Mouse (Mus musculus) frontal cortex, adult 2 months (tissue): ENCODE results near the gene Evi5. TPM values are rescaled to one million over a fixed set of nuclear protein-coding genes. Genes with fewer than 3 reads are reported as not detected.
A peak's percentile ranks its signal among the peaks of the same experiment; 100 is the strongest.

Source experiments
- DNase-seq, 2 experiments: peaks; one replicate each; pipeline ENCODE4 v3.0.0; 2022; ENCODE audit warnings: low spot score in 1 of 2; ENCODE audit errors: extremely low spot score in 1 of 2
- polyA plus RNA-seq: library from polyadenylated mRNA; depleted of rRNA; stranded (reverse); fragments of >200 nt; gene quantifications from 2 replicates; pipeline ENCODE4 v1.2.3, GENCODE M21; 2012

The Evi5 gene
- polyA plus RNA-seq, 1 experiment: 71.1 TPM

DNA sequence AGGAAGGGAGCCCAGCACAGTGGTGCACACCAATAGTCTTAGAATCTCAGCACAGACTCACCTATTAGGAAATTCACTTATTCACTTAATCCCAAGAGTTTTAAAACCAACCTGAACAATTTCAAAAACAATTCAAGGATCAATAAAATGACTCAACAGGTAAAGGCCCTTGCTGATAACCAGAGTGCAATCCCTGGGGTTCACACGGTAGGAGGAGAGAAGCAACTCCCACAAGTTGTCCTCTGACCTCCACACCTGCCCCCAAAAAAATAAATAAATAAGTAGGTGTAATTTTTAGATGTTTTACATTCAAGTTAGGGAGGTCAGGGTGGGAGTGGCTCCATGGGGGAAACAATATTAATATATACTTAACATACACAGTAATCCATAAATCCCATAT lies 52.4 kb downstream of the Evi5 start:
- no peak for DNase-seq

DNA sequence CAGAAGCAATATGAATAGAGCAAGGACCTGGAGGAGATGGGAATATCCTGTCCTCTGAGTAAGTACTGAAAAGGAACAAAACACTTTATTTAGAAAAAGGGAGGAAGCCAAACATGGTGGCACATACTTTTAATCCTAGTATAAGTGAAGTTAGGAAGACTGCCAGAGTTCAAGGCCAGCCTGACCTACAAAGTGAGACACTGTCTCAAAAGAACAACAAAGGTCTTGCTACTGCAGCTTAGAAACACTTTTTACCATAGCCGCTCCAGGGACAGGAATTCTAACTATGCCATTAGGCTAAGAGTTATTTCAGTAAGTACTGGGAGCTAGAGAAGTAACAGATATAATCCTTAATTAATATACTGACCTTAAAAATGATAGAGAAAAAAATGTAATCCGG lies 60.3 kb downstream of the Evi5 start:
- DNase-seq: no peak

DNA sequence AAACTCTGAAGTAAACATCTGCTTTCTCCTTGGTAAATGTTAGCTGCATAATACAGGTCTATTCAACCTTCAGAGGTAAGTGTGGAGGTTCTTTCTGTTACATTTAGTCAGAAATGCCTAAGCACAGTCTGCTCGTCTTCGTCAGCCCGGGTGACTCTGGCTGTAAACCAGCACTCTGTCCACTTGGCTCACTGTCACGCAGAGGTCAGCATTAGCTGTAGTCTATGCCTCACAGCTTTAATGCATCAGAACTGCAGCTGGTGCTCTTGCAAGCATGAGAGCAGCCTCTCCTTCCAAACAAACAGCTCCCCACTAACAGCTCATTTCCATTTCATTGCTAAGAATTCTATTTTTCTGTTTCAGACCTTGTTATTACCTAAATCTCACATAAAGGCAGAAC lies 67.4 kb downstream of the Evi5 start:
- DNase-seq: no peak

DNA sequence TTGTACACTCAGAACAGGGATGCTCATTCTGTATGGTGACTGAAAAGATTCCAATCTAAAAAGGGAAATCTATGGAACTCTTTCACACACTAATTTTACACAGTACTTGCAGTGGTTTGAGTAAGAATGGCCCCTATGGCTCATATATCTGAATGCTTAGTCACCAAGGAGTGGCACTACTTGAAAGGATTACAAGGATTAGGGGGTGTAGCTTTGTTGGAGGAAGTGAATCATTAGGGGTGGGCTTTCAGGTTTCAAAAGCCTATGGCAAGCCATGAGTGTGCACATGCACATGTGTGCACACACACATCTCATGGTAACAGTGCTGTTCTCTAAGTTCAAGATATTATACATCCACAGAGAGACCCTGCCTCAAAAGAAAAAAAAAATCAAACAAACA lies 72.3 kb downstream of the Evi5 start:
- no peak for DNase-seq

DNA sequence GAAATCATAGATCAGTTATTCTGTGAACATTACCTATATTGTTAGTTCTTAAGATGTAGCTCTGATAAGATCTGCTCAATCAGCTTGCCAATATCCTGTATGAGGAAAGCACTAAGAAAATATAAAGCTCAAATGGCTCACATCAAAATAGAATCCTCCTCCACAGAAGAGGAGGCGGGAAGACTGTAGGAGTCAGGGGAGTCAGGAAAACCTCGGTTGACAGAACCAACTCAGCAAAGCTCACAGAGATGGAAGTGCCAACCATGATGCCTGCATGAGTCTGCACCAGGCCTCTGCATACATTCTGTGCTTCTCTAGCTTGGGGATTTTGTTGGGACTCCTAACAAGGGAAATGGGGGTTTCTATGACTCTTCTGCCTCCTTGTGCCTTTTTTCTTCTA lies 73.7 kb downstream of the Evi5 start:
- DNase-seq: peak in 1 of 2 experiments; percentile 27

DNA sequence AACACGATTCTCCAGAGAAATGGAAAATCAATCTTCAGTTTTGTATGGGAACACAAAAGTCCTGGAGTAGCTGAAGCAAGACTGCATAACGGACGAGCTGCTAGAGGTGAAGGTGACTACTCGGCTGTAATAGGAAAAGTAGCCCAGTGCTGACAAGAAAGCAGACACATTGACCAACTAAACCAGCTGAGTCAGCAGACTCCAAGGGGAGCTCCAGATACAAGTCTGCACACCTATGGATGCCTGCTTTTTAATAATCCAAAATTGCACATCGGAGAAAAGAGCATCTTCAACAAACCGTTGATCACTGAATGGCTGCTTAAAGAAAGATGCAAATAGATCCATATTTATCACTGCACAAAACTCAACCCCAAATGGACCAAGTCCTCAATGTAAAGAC lies 76.6 kb downstream of the Evi5 start:
- DNase-seq: no peak

DNA sequence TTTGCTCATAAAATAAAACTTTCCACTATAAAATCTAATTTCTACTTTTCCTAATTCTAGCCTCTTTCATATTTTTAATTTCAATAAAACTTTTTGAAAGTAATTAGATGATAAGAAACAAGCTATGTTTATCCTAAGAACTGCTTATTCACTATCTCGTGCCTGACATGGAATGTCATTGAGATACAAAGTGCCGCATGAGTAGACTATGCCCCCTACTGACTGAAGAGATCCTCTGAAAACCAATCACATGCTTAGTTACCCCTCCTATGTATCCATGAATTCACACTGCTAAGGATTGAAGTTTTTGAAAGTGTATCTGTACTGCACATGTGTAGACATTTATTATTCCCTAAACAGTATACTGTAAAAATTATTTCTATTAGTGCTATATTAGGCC lies 81.0 kb downstream of the Evi5 start:
- no peak for DNase-seq

DNA sequence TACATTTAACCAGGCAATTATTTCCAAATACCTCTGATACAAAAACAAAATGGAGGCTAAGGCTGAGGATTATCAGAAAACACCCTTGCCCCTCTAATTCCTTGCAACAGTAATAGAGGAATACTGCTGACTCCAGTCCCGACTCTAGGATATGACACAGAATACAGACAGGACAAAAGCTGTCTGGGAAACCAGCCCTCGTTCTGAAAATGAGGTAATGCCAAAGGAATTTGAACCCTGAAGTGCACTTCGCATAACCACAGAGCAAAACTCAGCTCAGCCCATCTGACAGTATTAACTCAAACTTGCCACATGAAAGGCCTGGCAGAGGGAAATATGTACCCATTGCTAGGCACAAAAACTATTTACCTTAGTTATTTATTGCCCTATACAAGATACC lies 81.6 kb downstream of the Evi5 start:
- DNase-seq: no peak

DNA sequence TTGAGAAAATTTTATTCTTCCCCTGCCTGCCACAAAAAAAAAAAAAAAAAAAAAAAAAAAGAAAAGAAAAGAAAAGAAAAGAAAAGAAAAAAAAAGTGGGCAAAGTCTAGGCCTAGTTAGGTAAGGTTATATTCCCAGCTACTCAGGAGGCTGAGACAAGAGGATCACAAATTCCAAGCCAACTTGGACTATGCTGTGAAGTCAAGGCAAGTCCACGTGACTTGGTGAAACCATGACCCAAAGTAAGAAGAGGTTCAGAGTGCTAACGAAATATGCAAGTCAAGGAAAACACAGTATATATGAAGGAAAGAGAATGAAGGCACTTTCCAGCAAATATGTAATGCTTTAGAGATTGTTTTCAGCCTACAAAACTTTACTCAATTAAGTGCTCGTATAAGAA lies 82.4 kb downstream of the Evi5 start:
- no peak for DNase-seq

DNA sequence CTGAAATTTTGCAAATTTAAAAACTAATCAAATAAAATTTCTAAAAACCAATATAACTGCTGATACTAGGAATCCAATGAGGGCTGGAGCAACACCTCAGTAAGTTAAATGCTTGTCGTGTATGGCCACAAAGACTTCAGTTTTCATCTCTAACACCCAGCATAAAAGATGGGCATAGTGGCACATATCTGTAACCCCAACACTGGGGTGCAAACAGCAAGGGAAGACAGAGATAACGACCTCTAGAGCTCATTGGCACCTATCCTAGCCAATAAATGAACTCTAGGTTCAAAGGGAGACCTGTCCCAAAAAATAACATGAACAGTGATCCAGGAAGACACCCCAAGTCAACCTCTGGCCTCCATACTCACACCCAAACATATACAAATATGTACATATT lies 82.9 kb downstream of the Evi5 start:
- no peak for DNase-seq

DNA sequence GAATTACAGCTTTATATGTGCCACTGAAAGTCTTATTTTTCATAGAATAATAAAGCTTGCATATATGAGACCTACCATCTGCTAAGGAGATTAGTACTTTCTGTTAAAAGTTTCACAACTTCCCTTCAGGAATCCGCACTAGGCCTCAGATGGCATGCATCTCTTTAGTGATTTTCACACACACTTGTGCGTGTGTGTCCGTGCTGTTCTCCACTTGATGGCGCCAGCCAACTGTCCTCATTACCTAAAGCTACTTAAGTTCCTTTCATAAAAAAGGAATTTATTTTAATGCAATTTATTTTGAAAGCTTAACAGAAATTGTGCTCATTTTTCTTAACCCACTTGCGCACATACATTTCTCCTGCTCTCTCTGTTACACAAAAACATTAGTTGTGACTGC lies 85.4 kb downstream of the Evi5 start:
- DNase-seq: no peak

DNA sequence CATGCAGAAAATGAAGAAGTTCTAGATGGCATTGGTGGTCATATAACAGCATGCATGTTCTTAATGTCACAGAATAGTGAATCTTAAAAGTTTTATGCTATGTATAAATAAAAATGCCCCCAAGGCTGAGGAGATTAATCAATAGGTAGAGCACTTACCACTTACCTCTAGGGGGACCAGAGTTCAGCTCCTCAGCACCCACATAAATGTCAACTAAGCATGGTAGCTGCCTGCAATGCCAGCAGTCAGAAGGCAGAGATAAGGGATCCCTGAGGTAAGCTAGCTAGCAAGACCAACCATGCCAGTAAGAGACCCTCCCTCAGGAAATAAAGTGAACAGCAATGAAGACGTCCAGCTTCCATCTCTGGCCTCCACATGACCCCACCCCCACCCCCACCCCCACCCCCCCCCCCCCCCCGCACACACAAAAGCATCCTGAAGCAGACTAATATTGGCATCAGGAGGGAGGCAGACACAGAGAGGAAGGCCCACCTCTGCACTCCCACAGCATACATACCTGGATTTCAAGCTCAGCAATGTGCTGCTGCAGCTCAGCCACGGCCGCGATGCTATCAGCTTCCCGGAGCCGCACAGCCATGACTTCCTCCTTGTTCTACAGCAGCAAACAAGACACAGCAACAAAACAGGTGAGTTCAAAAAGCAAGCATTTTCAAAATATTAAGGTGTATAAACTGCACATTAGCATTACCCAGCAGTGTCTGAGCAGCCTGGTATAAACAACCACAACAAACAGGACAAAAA lies 87.0 kb downstream of the Evi5 start:
- no peak for DNase-seq

DNA sequence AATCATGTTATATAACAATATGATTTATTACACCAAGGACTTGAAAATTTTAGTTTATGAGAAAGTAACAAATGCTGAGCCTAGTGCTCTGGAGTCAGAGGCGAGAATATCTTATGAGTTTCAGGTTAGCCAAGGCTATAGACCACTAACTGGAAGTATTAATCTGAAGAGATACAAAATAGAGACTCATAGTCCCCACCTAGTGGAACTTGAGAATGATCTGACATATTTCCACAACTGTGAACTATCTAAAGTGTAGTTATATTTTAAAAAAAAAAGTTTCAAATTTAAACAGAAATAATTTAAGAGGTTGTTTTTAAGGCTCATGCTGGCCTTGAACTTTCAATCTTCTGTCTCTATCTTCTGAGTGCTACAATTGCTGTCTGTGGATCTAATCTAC lies 92.5 kb downstream of the Evi5 start:
- DNase-seq: no peak

DNA sequence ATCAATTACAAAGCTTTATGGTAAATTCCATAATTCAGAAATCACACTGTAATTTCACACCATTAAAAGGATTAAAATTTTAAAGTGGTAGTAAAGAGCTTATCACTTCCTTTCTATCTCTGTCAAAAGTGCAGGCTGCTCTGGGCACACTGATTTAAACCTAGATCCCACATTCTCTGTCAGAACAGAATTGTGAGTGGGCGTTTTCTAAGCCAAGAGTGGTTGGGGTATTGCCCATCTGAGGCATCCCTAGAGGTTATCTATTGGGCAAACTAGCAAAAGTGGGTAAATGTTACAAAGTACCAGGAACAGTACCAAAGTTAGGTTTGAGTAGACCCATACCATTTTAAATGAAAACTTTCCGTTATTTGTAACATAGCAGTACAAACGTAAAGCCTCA lies 96.1 kb downstream of the Evi5 start:
- no peak for DNase-seq

DNA sequence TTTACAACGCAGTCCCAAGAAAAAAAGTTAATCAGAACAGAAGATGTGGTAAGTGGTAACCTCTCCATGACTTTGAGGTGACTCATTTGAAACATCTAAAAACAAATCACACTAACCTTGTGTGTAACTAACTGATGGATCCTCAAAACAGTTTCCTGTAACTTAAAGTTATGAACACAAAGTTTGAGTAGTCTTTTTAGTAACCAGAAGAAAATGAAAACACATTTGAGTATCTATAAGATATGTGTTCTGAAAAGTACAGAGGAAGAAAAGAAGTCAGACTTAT lies 97.4 kb downstream of the Evi5 start:
- no peak for DNase-seq

DNA sequence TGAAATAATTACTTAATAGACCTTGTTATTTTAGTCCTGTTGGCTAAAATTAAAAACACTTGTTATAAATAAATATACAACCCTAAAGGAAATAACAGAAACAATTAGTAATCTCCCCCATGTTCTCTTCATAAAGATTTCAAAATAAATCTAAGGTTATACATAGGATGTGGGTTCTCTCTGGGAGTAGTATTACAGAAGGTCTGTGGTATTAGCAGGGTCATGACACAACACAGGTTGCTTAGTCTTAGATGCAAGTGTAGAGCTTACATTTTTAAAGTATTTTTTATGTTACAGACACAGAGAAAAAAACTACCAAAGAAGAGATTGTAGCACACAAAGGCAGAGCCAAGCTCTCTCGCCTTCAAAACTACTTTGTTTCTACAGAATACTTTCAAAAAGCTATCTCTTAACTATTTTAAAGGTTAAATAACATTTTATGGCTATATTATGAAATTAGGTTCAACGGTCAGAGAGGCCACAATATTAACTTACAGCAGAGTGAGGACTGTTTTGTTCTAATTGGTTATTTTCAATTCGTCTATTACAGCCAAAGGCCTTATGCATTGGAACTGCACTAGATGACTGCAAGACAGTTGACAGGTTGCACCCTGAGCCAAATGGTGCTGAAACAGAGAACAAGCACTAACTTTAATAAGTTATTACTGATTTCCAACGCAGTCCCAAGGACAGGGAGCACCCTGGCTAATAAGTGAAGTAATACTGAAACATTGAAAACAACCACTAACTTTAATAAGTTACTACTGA lies 97.9 kb downstream of the Evi5 start:
- DNase-seq: no peak

DNA sequence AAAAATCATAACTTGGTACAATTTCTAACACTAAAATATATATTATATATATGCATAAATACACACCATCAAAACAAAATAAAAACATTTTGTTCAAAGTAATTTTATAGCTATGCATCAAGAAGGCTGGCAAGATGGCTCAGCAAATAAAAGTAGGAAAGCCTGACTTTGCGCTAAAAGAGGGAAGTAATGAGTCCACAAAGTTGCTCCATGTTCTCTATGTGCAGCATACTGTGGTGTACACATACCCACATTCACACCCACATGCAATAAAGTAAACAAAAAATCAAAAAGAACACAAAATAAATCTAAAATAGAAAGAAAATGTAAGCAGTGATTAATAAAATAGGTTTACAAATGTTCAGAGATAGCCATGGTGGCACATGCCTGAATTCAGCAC lies 99.0 kb downstream of the Evi5 start:
- no peak for DNase-seq

DNA sequence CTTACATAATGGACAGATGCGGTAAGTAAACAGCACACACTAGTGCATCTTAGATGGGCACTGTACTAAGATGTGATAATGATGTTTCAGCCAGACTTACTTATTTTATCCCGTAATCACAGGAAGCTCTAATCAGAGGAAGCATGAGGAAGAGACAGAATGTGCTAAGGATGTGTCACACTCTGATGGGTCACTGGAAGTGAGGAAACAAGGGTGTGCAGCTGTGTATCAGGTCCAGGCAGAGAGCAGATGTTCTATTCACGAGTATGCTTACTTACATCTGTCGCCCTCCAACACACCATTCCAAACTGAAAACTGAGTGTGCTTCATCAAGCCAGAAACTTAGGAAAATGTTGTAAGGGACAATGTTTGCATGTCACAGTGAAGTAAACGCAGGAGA lies 102.9 kb downstream of the Evi5 start:
- DNase-seq: peak in 1 of 2 experiments; percentile 12

DNA sequence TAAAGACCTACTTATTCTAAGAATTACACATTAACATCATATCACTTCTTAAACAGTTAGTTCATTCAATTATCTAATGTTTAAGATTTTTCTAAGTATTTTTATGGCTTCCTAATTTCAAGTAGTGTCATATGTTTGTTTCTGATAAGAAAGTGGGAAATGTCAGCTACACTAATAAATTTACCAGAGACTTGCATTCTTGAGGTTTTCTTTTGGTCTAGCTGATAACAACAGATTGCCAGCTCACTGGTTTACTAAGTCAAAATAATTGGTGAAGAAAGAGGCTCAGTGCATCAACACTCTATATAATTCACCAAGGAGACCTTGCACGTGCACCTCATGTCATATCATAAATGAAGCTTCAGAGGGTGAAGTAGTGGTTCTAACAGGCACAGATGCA lies 106.7 kb downstream of the Evi5 start:
- no peak for DNase-seq

DNA sequence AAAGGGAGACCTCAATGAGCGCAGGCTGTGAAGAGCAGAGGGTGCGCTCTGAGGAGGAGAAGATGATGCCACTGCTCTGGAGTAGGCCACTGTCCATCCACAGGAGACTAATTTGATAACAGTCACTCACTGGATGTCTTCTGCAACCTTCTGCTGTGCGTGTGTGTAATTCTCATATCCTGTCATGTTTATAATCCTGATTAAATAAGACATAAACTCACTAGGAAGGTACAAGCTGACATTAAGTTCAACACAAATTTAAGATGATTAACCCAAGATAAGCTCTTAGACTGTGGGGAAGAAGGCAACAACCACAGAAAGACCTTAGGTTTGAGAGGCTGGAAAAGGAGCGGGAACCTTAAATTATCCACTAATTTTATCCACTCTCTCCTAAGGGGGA lies 109.0 kb downstream of the Evi5 start:
- no peak for DNase-seq

DNA sequence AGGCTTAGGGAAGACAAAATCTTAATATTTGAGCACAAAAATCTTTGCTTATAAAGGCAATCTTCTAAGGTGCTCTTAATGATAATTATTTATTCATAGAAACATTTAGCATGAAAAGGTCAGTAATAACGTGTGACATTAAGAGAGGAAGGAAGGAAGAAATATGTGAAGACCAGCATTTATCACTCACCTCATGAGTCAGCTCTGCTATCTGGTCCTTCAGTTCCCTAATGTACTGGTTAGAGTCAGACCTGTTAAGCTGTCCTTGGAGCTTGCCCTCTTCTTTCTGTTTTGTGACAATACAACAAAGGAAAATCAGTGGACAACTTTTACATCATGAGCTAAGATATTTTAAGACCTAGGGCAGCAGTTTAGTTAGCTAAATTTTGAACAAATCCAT lies 110.4 kb downstream of the Evi5 start:
- no peak for DNase-seq

DNA sequence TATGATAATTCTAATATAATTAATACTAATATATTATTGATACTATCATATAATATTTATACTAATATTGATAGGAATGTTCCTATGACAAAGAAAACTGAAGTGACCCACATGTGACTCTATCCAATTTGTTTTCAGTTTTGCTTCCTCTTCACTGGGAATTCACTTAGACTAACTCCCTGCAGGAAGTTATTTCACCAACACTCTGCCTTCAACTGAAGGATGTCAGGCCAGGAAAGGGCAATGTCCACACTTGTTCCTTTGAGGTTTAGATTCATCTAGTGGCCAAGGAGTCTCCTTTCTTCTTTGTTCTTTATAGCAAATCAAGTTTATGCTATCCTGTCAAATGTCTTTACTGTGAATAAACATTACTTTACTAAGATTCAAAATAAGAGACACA lies 111.2 kb downstream of the Evi5 start:
- DNase-seq: no peak

DNA sequence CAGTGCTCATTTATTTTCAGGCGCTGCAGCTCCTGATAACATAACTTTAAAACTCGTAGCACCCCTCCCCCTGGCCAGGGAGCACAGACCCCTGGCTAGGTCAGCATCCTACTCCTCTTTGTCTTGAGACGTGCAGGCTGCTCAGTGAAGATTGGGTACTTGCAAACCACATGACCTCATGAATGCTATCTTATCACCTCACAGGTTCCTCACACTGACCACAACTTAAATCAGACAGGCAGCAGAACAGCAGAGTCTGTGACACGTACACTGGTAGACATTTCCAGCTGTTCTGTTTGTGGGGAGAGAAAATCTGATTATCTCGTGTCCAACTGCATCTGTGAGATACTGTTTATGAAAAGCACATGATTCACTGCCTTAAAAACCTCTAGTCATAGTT lies 115.8 kb downstream of the Evi5 start:
- DNase-seq: no peak
